Mouse (Mus musculus): ENCODE data around the gene Gbp6. TPM values are rescaled to one million over a fixed set of nuclear protein-coding genes. Genes with fewer than 3 reads are reported as not detected.
"Not testable (repeated sequence)": the region's sequence is repeated elsewhere in the genome, so short reads cannot be mapped to it uniquely, and the experiment has no call there.

The Gbp6 gene
- polyA plus RNA-seq, 1 experiment: 20.7 TPM

DNA sequence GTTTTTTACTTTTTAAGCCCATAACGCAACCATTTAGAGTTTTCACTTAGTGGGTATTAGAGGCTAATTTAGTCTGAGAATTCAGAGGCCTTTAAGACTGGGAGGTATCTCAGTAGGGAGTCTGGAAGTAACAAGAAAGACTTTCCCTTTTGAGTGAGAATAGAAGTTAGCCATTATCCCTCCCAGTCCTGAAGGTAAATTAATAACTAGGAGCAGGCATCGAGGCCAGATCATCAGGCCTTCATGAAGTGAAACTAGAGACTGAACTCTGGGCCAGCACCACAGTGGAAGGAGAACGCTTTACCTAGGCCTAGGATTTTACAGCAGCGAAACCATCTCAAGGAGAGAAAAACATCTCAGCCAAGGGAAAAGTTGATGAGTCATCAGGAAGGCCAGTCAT, 8.5 kb upstream of the Gbp6 start:
- no peak for DNase-seq
- TF ChIP-seq POLR2A (IDR thresholded peaks at IDR 0.05; ENCODE audit: control insufficient read depth, extremely low read depth, insufficient read depth, low read length, poor library complexity): no peak
- TF ChIP-seq CTCF (IDR thresholded peaks at IDR 0.05; ENCODE audit: borderline replicate concordance, control insufficient read depth, extremely low read depth, insufficient read depth, low read length, poor library complexity): no peak
- Histone ChIP-seq H3K36me3 (ENCODE audit: control insufficient read depth, insufficient read depth, low read length) (no peaks in the 10 kb centered on the region), H3K27ac (ENCODE audit: control insufficient read depth, insufficient read depth, low read length) (no peak overlapping the region), H3K4me3 (ENCODE audit: control insufficient read depth, insufficient read depth, low read length) (no peak overlapping the region), H3K27me3 (ENCODE audit: control insufficient read depth, insufficient read depth, low read length) (no peaks in the 10 kb centered on the region), H3K4me1 (replicated peaks; ENCODE audit: control insufficient read depth, insufficient read depth, low read length) (peaks cover 23% of the 10 kb centered on the region)
- WGBS: 94% methylated on average over 4 of the region's 4 CpGs

GRCm38 (mm10) chr5:105301531-105301930, 8.0 kb upstream of the Gbp6 start:
- WGBS: 78% methylated on average over 2 of the region's 2 CpGs
- Histone ChIP-seq H3K4me3 (ENCODE audit: control insufficient read depth, insufficient read depth, low read length) (no peak overlapping the region), H3K36me3 (ENCODE audit: control insufficient read depth, insufficient read depth, low read length) (no peaks in the 10 kb centered on the region), H3K4me1 (replicated peaks; ENCODE audit: control insufficient read depth, insufficient read depth, low read length) (peaks cover 23% of the 10 kb centered on the region), H3K27ac (ENCODE audit: control insufficient read depth, insufficient read depth, low read length) (0 out of 2 replicates have a peak overlapping the region, but pooled peaks have one; percentile 4), H3K27me3 (ENCODE audit: control insufficient read depth, insufficient read depth, low read length) (no peaks in the 10 kb centered on the region)
- TF ChIP-seq CTCF (IDR thresholded peaks at IDR 0.05; ENCODE audit: borderline replicate concordance, control insufficient read depth, extremely low read depth, insufficient read depth, low read length, poor library complexity) (no peak), POLR2A (IDR thresholded peaks at IDR 0.05; ENCODE audit: control insufficient read depth, extremely low read depth, insufficient read depth, low read length, poor library complexity) (no peak)
- DNase-seq: no peak

GRCm38 (mm10) chr5:105295746-105296145, 2.2 kb upstream of the Gbp6 start:
- TF ChIP-seq CTCF (IDR thresholded peaks at IDR 0.05; ENCODE audit: borderline replicate concordance, control insufficient read depth, extremely low read depth, insufficient read depth, low read length, poor library complexity) (no peak), POLR2A (IDR thresholded peaks at IDR 0.05; ENCODE audit: control insufficient read depth, extremely low read depth, insufficient read depth, low read length, poor library complexity) (no peak)
- Histone ChIP-seq H3K27me3 (ENCODE audit: control insufficient read depth, insufficient read depth, low read length) (no peaks in the 10 kb centered on the region), H3K4me1 (replicated peaks; ENCODE audit: control insufficient read depth, insufficient read depth, low read length) (peaks cover 9% of the 10 kb centered on the region; the same call in 1 of the 2 replicates), H3K27ac (ENCODE audit: control insufficient read depth, insufficient read depth, low read length) (no peak overlapping the region), H3K36me3 (ENCODE audit: control insufficient read depth, insufficient read depth, low read length) (no peaks in the 10 kb centered on the region), H3K4me3 (ENCODE audit: control insufficient read depth, insufficient read depth, low read length) (no peak overlapping the region)
- no peak for DNase-seq
- 98% methylated on average over 3 of the region's 3 CpGs for WGBS

GRCm38 (mm10) chr5:105292492-105292891, 1.0 kb downstream of the Gbp6 start:
- TF ChIP-seq CTCF (IDR thresholded peaks at IDR 0.05; ENCODE audit: borderline replicate concordance, control insufficient read depth, extremely low read depth, insufficient read depth, low read length, poor library complexity): no peak
- TF ChIP-seq POLR2A (IDR thresholded peaks at IDR 0.05; ENCODE audit: control insufficient read depth, extremely low read depth, insufficient read depth, low read length, poor library complexity): no peak
- H3K27me3 ChIP-seq (ENCODE audit: control insufficient read depth, insufficient read depth, low read length): no peaks in the 10 kb centered on the region
- no peak for DNase-seq

GRCm38 (mm10) chr5:105290921-105291320, 2.6 kb downstream of the Gbp6 start:
- not testable (repeated sequence) for DNase-seq; H3K27me3 ChIP-seq (ENCODE audit: control insufficient read depth, insufficient read depth, low read length); H3K36me3 ChIP-seq (ENCODE audit: control insufficient read depth, insufficient read depth, low read length); H3K4me1 ChIP-seq (replicated peaks; ENCODE audit: control insufficient read depth, insufficient read depth, low read length); H3K4me3 ChIP-seq (ENCODE audit: control insufficient read depth, insufficient read depth, low read length); H3K27ac ChIP-seq (ENCODE audit: control insufficient read depth, insufficient read depth, low read length)
- 23% methylated on average over 3 of the region's 3 CpGs for WGBS

More at GRCm38 (mm10) chr5:105292492-105292891, 1.0 kb downstream of the Gbp6 start:
- H3K27ac ChIP-seq (ENCODE audit: control insufficient read depth, insufficient read depth, low read length): no peak overlapping the region
- no peaks in the 10 kb centered on the region for H3K36me3 ChIP-seq (ENCODE audit: control insufficient read depth, insufficient read depth, low read length)
- 96% methylated on average over 1 of the region's 1 CpGs for WGBS
- no peak overlapping the region for H3K4me3 ChIP-seq (ENCODE audit: control insufficient read depth, insufficient read depth, low read length)
- peaks cover 7% of the 10 kb centered on the region; the same call in 1 of the 2 replicates for H3K4me1 ChIP-seq (replicated peaks; ENCODE audit: control insufficient read depth, insufficient read depth, low read length)

GRCm38 (mm10) chr5:105260673-105261072, 32.8 kb downstream of the Gbp6 start:
- H3K36me3 ChIP-seq (ENCODE audit: control insufficient read depth, insufficient read depth, low read length); H3K27ac ChIP-seq (ENCODE audit: control insufficient read depth, insufficient read depth, low read length); DNase-seq; H3K4me3 ChIP-seq (ENCODE audit: control insufficient read depth, insufficient read depth, low read length); H3K27me3 ChIP-seq (ENCODE audit: control insufficient read depth, insufficient read depth, low read length): not testable (repeated sequence)
- 0% methylated on average over 1 of the region's 3 CpGs for WGBS
- H3K4me1 ChIP-seq (replicated peaks; ENCODE audit: control insufficient read depth, insufficient read depth, low read length): peaks cover 31% of the 10 kb centered on the region

GRCm38 (mm10) chr5:105252491-105252890, 41.0 kb downstream of the Gbp6 start:
- TF ChIP-seq CTCF (IDR thresholded peaks at IDR 0.05; ENCODE audit: borderline replicate concordance, control insufficient read depth, extremely low read depth, insufficient read depth, low read length, poor library complexity) (no peak), POLR2A (IDR thresholded peaks at IDR 0.05; ENCODE audit: control insufficient read depth, extremely low read depth, insufficient read depth, low read length, poor library complexity) (no peak)
- DNase-seq: peak; percentile 23
- no peak overlapping the region for H3K27ac ChIP-seq (ENCODE audit: control insufficient read depth, insufficient read depth, low read length)

DNA sequence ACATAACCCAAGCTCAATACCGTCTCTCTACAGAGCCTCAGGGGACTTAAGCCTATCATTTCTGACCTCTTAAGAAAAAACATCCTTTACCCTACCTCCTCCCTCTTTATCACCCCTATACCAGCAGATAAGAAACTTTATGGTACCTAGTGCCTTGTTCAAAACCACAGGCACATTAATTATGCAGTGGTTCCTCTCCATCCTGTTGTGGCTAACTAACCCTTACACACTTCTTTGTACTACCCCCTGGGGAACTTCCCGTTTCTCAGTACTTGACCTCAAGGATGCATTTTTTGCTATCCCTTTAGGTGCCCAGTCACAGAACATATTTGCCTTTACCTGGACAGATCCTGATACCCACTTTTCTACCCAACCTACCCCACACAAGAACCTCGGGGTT, 48.8 kb downstream of the Gbp6 start:
- H3K27ac ChIP-seq (ENCODE audit: control insufficient read depth, insufficient read depth, low read length); DNase-seq; H3K27me3 ChIP-seq (ENCODE audit: control insufficient read depth, insufficient read depth, low read length); H3K4me3 ChIP-seq (ENCODE audit: control insufficient read depth, insufficient read depth, low read length); H3K4me1 ChIP-seq (replicated peaks; ENCODE audit: control insufficient read depth, insufficient read depth, low read length); H3K36me3 ChIP-seq (ENCODE audit: control insufficient read depth, insufficient read depth, low read length): not testable (repeated sequence)
- WGBS: 24% methylated on average over 3 of the region's 3 CpGs

More at GRCm38 (mm10) chr5:105252491-105252890, 41.0 kb downstream of the Gbp6 start:
- Histone ChIP-seq H3K4me1 (replicated peaks; ENCODE audit: control insufficient read depth, insufficient read depth, low read length) (no peaks in the 10 kb centered on the region; the same call in 1 of the 2 replicates), H3K4me3 (ENCODE audit: control insufficient read depth, insufficient read depth, low read length) (no peak overlapping the region), H3K27me3 (ENCODE audit: control insufficient read depth, insufficient read depth, low read length) (no peaks in the 10 kb centered on the region), H3K36me3 (ENCODE audit: control insufficient read depth, insufficient read depth, low read length) (no peaks in the 10 kb centered on the region)

DNA sequence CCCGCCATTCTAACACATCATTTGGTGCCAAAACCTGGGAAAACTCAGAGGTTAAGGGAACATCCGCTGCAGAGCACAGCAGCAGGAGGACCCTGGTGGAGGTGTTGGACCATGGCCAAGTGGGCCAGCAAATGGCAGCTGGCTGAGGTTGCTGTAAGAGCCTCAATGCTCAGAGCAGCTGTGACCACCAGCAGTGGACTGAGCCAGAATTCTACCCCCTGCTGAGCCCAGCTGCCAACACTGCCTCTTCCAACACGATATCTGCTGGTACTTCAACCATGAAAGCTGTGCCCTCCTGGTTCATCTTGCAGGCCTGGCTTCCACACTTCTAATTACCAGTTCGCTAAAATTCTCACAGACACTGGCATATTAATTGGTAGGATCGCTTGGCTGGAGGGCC, 52.5 kb downstream of the Gbp6 start:
- H3K27me3 ChIP-seq (ENCODE audit: control insufficient read depth, insufficient read depth, low read length): not testable (repeated sequence)
- WGBS: 91% methylated on average over 5 of the region's 5 CpGs

DNA sequence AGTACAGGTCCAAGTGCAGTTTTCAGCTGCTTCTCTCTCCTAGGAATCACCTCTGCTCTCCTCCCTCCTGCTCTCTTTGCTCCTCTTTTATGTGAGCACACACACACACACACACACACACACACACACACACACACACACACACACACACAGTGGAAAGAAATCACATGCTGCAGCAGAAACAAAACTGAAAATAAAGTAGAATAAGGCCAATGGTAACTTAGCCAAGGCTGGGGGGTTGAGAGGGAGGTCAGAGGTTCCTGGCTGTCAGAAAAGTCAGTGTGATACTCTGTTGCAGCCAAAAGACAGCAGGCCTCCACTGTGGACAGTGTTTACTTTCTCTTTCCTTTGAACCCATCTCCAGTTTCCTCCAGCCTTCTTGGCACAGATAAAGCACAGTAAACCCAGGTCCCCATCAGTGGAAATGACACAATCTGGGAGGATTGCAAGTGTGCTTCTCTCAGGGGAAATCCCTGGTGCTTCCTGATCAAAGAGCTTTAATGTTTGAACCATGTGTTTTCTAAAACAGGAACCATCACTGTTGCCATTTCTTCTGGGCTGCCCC, 53.9 kb downstream of the Gbp6 start, which contains the start of gene Gbp10:
Gene Gbp10 (minus strand): TSS at position 51 of the 565 bp plus-strand sequence.
- not testable (repeated sequence) for H3K36me3 ChIP-seq (ENCODE audit: control insufficient read depth, insufficient read depth, low read length); H3K27me3 ChIP-seq (ENCODE audit: control insufficient read depth, insufficient read depth, low read length); H3K4me3 ChIP-seq (ENCODE audit: control insufficient read depth, insufficient read depth, low read length); DNase-seq
- Histone ChIP-seq H3K4me1 (replicated peaks; ENCODE audit: control insufficient read depth, insufficient read depth, low read length) (peaks cover 12% of the 10 kb centered on the region), H3K27ac (ENCODE audit: control insufficient read depth, insufficient read depth, low read length) (peak within 1 kb of the TSS; percentile 37; the same call in 1 of the 2 replicates)

More for the DNA sequence above, 52.5 kb downstream of the Gbp6 start:
- not testable (repeated sequence) for H3K4me3 ChIP-seq (ENCODE audit: control insufficient read depth, insufficient read depth, low read length); H3K27ac ChIP-seq (ENCODE audit: control insufficient read depth, insufficient read depth, low read length); DNase-seq; H3K36me3 ChIP-seq (ENCODE audit: control insufficient read depth, insufficient read depth, low read length)
- peaks cover 13% of the 10 kb centered on the region for H3K4me1 ChIP-seq (replicated peaks; ENCODE audit: control insufficient read depth, insufficient read depth, low read length)
